In the genomic region with DNA sequence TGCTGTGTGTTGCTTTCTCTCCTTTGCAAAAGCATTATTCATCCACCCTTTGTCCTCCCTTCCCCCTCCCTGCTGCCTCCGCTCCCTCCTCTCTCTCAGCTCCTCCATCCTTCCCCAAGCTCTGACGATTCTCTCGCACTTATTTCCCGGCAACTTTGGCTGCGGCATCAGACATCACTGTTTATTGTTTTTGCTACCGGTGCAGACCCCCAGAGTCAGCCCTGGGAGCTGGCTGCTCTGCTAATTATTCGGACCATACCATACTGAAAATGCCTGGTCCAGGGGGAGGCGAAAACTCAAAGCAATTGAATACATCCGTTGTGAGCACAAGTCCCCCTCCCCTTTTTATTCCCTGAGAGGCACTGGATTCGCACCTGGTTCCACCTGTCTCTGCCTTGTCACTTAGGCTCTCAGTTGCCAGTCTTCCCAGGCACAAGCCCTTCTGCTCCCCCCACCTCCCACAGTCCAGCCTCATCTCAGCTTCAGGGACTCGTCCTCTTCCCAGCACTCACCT, we compare ENCODE assay signal across 8 mouse cellular contexts. TPM values are rescaled to one million over a fixed set of nuclear protein-coding genes. Genes with fewer than 3 reads are reported as not detected.
DNase-seq lines count a peak whose midpoint lies in the region; ATAC-seq lines count a peak whose summit lies in the region.

No protein-coding gene starts in this region.

- no peaks in the 10 kb centered on the region for H3K36me3 ChIP-seq in kidney, embryonic 15.5 days
- H3K36me3 ChIP-seq in hindbrain, embryonic 16.5 days (ENCODE audit: control insufficient read depth, insufficient read depth, low read length): no peaks in the 10 kb centered on the region
- no peaks in the 10 kb centered on the region for H3K36me3 ChIP-seq in midbrain, embryonic 15.5 days (replicated peaks)

- H3K9ac ChIP-seq in kidney, embryonic 15.5 days: peak overlapping the region; percentile 50
- H3K9ac ChIP-seq in hindbrain, embryonic 16.5 days (ENCODE audit: low read depth, low read length): peak overlapping the region; percentile 66
- peak overlapping the region; percentile 65 for H3K9ac ChIP-seq in midbrain, embryonic 15.5 days

- no peak for DNase-seq in kidney, adult 8-10 months
- peak; percentile 49 for DNase-seq in Muller cell, postnatal 12 days (ENCODE audit: inconsistent ontology term)
- DNase-seq in embryo, embryonic 10.5 days (ENCODE audit: low spot score): peak; percentile 73
- no peak for DNase-seq in thymus, postnatal 36 days
- no peak for DNase-seq in thymus, postnatal 4 days

- peak overlapping the region; percentile 47 for H3K4me3 ChIP-seq in kidney, embryonic 15.5 days (replicated peaks)
- H3K4me3 ChIP-seq in hindbrain, embryonic 16.5 days (ENCODE audit: low read length): peak overlapping the region; percentile 50
- peak overlapping the region; percentile 62 for H3K4me3 ChIP-seq in midbrain, embryonic 15.5 days

- H3K27ac ChIP-seq in kidney, embryonic 15.5 days: peak overlapping the region; percentile 25; the same call in 1 of the 2 replicates
- H3K27ac ChIP-seq in hindbrain, embryonic 16.5 days (ENCODE audit: low read depth, low read length): peak overlapping the region; percentile 80
- peak overlapping the region; percentile 83 for H3K27ac ChIP-seq in midbrain, embryonic 15.5 days

- no peaks in the 10 kb centered on the region for H3K27me3 ChIP-seq in kidney, embryonic 15.5 days
- no peaks in the 10 kb centered on the region for H3K27me3 ChIP-seq in hindbrain, embryonic 16.5 days (replicated peaks; ENCODE audit: control insufficient read depth, insufficient read depth, low read length)
- H3K27me3 ChIP-seq in midbrain, embryonic 15.5 days (replicated peaks): no peaks in the 10 kb centered on the region

- no peak; the same call in 1 of the 2 replicates for ATAC-seq in kidney, embryonic 15.5 days (replicated peaks; ENCODE audit: low FRiP score)
- ATAC-seq in hindbrain, embryonic 16.5 days: peak; percentile 64
- ATAC-seq in midbrain, embryonic 15.5 days (replicated peaks): peak; percentile 67

- H3K4me2 ChIP-seq in kidney, embryonic 15.5 days: peak overlapping the region; percentile 72
- H3K4me2 ChIP-seq in hindbrain, embryonic 16.5 days (ENCODE audit: low read length): peak overlapping the region; percentile 87
- H3K4me2 ChIP-seq in midbrain, embryonic 15.5 days: peak overlapping the region; percentile 78

- WGBS in kidney, embryonic 15.5 days: 0% methylated on average over 11 of the region's 11 CpGs
- WGBS in hindbrain, embryonic 16.5 days: 2% methylated on average over 11 of the region's 11 CpGs
- 0% methylated on average over 11 of the region's 11 CpGs for WGBS in midbrain, embryonic 15.5 days

- no peaks in the 10 kb centered on the region for H3K9me3 ChIP-seq in kidney, embryonic 15.5 days (replicated peaks)
- H3K9me3 ChIP-seq in hindbrain, embryonic 16.5 days (ENCODE audit: control insufficient read depth, low read length): no peaks in the 10 kb centered on the region
- H3K9me3 ChIP-seq in midbrain, embryonic 15.5 days: no peaks in the 10 kb centered on the region

- H3K4me1 ChIP-seq in kidney, embryonic 15.5 days: peaks cover 63% of the 10 kb centered on the region
- peaks cover 48% of the 10 kb centered on the region for H3K4me1 ChIP-seq in hindbrain, embryonic 16.5 days (ENCODE audit: control insufficient read depth, insufficient read depth, low read depth, low read length)
- peaks cover 55% of the 10 kb centered on the region for H3K4me1 ChIP-seq in midbrain, embryonic 15.5 days

RNA-seq across cellular contexts. Expression of a gene that starts 0.6 kb away (rescaled TPM):
- 8.7 and 9.4 TPM in 2 replicates for polyA plus RNA-seq in kidney, embryonic 15.5 days (2015; fragmentation: Nextera tagmentation; extraction: Ambion mirVana)
- polyA plus RNA-seq in hindbrain, embryonic 16.5 days (2015; fragmentation: Nextera tagmentation; extraction: Ambion mirVana): 16.9 and 19.9 TPM in 2 replicates
- 27.5 and 28.0 TPM in 2 replicates for polyA plus RNA-seq in midbrain, embryonic 15.5 days (2015; fragmentation: Nextera tagmentation; extraction: Ambion mirVana)

RNA-seq across cellular contexts. Expression of a gene that starts 7.3 kb away (rescaled TPM):
- polyA plus RNA-seq in kidney, embryonic 15.5 days (2015; fragmentation: Nextera tagmentation; extraction: Ambion mirVana): 29.1 and 31.6 TPM in 2 replicates
- polyA plus RNA-seq in hindbrain, embryonic 16.5 days (2015; fragmentation: Nextera tagmentation; extraction: Ambion mirVana): 18.7 and 20.5 TPM in 2 replicates
- 24.4 and 25.2 TPM in 2 replicates for polyA plus RNA-seq in midbrain, embryonic 15.5 days (2015; fragmentation: Nextera tagmentation; extraction: Ambion mirVana)

RNA-seq across cellular contexts. Expression of a gene that starts 9.0 kb away (rescaled TPM):
- 13.2 and 13.7 TPM in 2 replicates for polyA plus RNA-seq in kidney, embryonic 15.5 days (2015; fragmentation: Nextera tagmentation; extraction: Ambion mirVana)
- 4.9 and 6.7 TPM in 2 replicates for polyA plus RNA-seq in hindbrain, embryonic 16.5 days (2015; fragmentation: Nextera tagmentation; extraction: Ambion mirVana)
- 3.6 and 4.6 TPM in 2 replicates for polyA plus RNA-seq in midbrain, embryonic 15.5 days (2015; fragmentation: Nextera tagmentation; extraction: Ambion mirVana)

RNA-seq across cellular contexts. Expression of a gene that starts 19.4 kb away (rescaled TPM):
- polyA plus RNA-seq in kidney, embryonic 15.5 days (2015; fragmentation: Nextera tagmentation; extraction: Ambion mirVana): 29.8 and 30.2 TPM in 2 replicates
- polyA plus RNA-seq in hindbrain, embryonic 16.5 days (2015; fragmentation: Nextera tagmentation; extraction: Ambion mirVana): 15.2 and 18.2 TPM in 2 replicates
- 19.0 and 19.9 TPM in 2 replicates for polyA plus RNA-seq in midbrain, embryonic 15.5 days (2015; fragmentation: Nextera tagmentation; extraction: Ambion mirVana)

RNA-seq across cellular contexts. Expression of a gene that starts 40.8 kb away (rescaled TPM):
- 86.7 and 109 TPM in 2 replicates for polyA plus RNA-seq in kidney, embryonic 15.5 days (2015; fragmentation: Nextera tagmentation; extraction: Ambion mirVana)
- 40.8 and 42.3 TPM in 2 replicates for polyA plus RNA-seq in hindbrain, embryonic 16.5 days (2015; fragmentation: Nextera tagmentation; extraction: Ambion mirVana)
- polyA plus RNA-seq in midbrain, embryonic 15.5 days (2015; fragmentation: Nextera tagmentation; extraction: Ambion mirVana): 32.9 and 37.0 TPM in 2 replicates

Comparison
In these comparisons a context has a peak if more than half of its experiments do, and no peak if none do; other contexts are left out.
1. H3K27ac ChIP-seq: peak in every context shown above with its lines; median percentile 83 in midbrain, embryonic 15.5 days; 80 in hindbrain, embryonic 16.5 days; 25 in kidney, embryonic 15.5 days.
2. DNase-seq: peak in Muller cell, postnatal 12 days (single experiment) and embryo, embryonic 10.5 days (single experiment); none in kidney, adult 8-10 months (0 of 2), thymus, postnatal 36 days (0 of 2) and thymus, postnatal 4 days (single experiment).
3. Peak in every context shown above with its lines, with median percentiles within 50 percentile points of each other: H3K4me2 ChIP-seq, H3K4me3 ChIP-seq and H3K9ac ChIP-seq.